Mouse (Mus musculus) retina, postnatal 7 days (tissue): ENCODE data around the gene Gm44596.

Experiments
- DNase-seq: peaks from one replicate; pipeline ENCODE4 v3.0.0-alpha.2; 2012; ENCODE audit warnings: low read depth, low spot score

Gene Gm44596

GRCm38 (mm10) chr6:128429300-128429699 lies 54.0 kb downstream of the Gm44596 start:
- no peak for DNase-seq

GRCm38 (mm10) chr6:128429826-128430225 lies 54.5 kb downstream of the Gm44596 start:
- no peak for DNase-seq

- DNase-seq: no peak
Measured at GRCm38 (mm10) chr6:128432356-128432915, 57.1 kb downstream of the Gm44596 start.

GRCm38 (mm10) chr6:128433566-128433965 lies 58.3 kb downstream of the Gm44596 start:
- DNase-seq: no peak

GRCm38 (mm10) chr6:128435474-128435873 lies 60.2 kb downstream of the Gm44596 start:
- DNase-seq: no peak

GRCm38 (mm10) chr6:128436356-128437005 lies 61.2 kb downstream of the Gm44596 start:
- DNase-seq: no peak

GRCm38 (mm10) chr6:128437288-128437687 lies 62.0 kb downstream of the Gm44596 start:
- peak; percentile 16 for DNase-seq

GRCm38 (mm10) chr6:128437731-128438316 lies 62.5 kb downstream of the Gm44596 start:
- DNase-seq: peak; percentile 64

GRCm38 (mm10) chr6:128438317-128438870 lies 63.1 kb downstream of the Gm44596 start, which contains the start of gene Fkbp4:
TSS of gene Fkbp4 (minus strand) at chr6:128438677.
- DNase-seq: peak; percentile 81

GRCm38 (mm10) chr6:128438871-128439341 lies 63.6 kb downstream of the Gm44596 start:
- DNase-seq: no peak

- DNase-seq: no peak
Measured at GRCm38 (mm10) chr6:128440238-128440637, 64.9 kb downstream of the Gm44596 start.

- DNase-seq: peak; percentile 47
Measured at GRCm38 (mm10) chr6:128445761-128446535, 70.6 kb downstream of the Gm44596 start.

GRCm38 (mm10) chr6:128447063-128447462 lies 71.8 kb downstream of the Gm44596 start:
- no peak for DNase-seq

- no peak for DNase-seq
Measured at GRCm38 (mm10) chr6:128455835-128456605, 80.7 kb downstream of the Gm44596 start.
